Mouse (Mus musculus) megakaryocyte, embryonic 14.5 days (primary cell): ENCODE results near the gene Tollip. TPM values are rescaled to one million over a fixed set of nuclear protein-coding genes. Genes with fewer than 3 reads are reported as not detected.

Experiments
- H3K27me3 ChIP-seq: replicated peaks from 2 replicates; pipeline ENCODE3; 2012; ENCODE audit warnings: inconsistent platforms
- H3K36me3 ChIP-seq: replicated peaks from 2 replicates; pipeline ENCODE3; 2012; ENCODE audit warnings: low read length, inconsistent platforms, mixed read lengths
- H3K4me1 ChIP-seq: 2 replicates; pipeline ENCODE4 v1.6.1; 2012; ENCODE audit warnings: inconsistent platforms
- H3K4me3 ChIP-seq: replicated peaks from 2 replicates; pipeline ENCODE3; 2012; ENCODE audit warnings: moderate library complexity, mild to moderate bottlenecking, inconsistent platforms
- H3K9me3 ChIP-seq: 2 replicates; pipeline ENCODE4 v1.6.1; 2012; ENCODE audit warnings: inconsistent platforms
- FLI1 ChIP-seq: IDR thresholded peaks from 2 replicates; pipeline ENCODE4 v1.6.1; 2012; ENCODE audit warnings: low read length, inconsistent platforms, mixed read lengths
- GATA1 ChIP-seq: IDR thresholded peaks from 3 replicates; pipeline ENCODE4 v1.6.1; 2012; ENCODE audit warnings: mixed read lengths, low read length, inconsistent platforms, borderline replicate concordance
- polyA plus RNA-seq: library from polyadenylated mRNA; stranded (reverse); fragments of >175 nt; gene quantifications from 2 replicates; pipeline ENCODE4 v1.2.3, GENCODE M21; 2012; ENCODE audit warnings: low replicate concordance; ENCODE audit not compliant: insufficient read depth

Gene Tollip
- polyA plus RNA-seq, 1 experiment, result 31.0 TPM

DNA sequence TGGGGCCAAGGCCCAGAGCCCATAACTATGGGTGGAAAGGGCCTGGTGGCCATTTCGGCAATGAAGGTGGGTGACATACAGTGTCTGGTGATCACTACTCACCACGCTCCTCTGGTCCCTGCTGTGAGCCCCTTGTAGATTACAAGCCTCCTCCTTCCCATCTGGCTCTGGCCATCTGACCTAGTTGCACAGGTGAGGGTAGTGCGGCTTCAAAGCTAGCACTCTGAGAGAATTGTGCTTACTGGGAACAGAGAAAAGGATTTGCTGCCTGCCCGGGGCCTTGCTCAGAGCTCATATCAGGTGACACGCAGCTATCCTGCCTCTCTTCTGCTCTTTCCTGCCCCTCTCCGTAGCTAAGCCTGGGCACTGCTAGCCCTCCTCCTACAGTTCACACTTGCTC, 35.3 kb upstream of the Tollip start:
- Histone ChIP-seq H3K36me3 (no peaks in the 10 kb centered on the region), H3K9me3 (peaks cover 20% of the 10 kb centered on the region), H3K4me1 (peaks cover 18% of the 10 kb centered on the region), H3K4me3 (no peak overlapping the region), H3K27me3 (peaks cover 97% of the 10 kb centered on the region)
- no peak for TF ChIP-seq GATA1
- no peak for TF ChIP-seq FLI1

DNA sequence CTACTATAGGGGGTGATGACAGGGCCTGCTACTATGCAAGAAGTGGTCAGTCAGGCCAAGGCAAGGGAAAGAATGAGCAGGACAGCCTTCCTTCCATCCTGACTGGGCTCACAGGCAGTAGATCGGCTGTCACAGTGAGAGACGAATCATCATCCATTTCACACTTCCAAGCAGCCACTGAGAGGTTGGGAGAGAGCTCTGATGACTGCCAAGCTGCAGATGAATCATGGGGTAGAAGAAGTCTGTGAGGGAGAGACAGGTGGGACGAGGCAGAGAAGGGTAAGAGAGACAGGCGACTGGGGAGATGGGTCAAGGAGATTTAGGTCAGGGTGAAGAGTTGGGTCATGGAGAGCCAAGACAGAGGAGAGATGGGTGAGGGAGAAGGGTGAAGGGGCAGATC, 34.6 kb upstream of the Tollip start:
- H3K27me3 ChIP-seq, result peaks cover 99% of the 10 kb centered on the region
- H3K4me1 ChIP-seq, result peaks cover 18% of the 10 kb centered on the region
- no peak for TF ChIP-seq GATA1
- no peak for TF ChIP-seq FLI1
- H3K4me3 ChIP-seq, result no peak overlapping the region
- no peaks in the 10 kb centered on the region for H3K36me3 ChIP-seq
- peaks cover 20% of the 10 kb centered on the region for H3K9me3 ChIP-seq

DNA sequence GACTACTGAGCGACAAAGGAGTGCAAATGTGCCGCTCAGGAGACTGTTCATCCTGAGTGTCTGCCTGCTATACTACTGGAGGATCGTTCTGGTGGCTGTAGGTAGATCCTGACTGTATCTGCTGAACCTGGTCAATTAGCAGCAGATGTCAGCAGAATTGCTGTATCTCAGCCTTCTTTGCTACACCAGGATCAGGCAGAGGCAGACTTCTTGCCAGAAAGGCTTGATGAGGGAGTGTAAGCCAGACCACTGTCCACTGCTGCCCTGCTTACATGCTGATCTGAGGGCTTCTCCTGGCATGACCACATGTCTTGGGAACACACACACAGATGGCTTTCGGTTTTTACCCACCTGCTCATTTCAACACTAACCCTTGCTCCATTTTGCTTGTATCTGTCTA, 33.5 kb upstream of the Tollip start:
- H3K9me3 ChIP-seq, result peaks cover 20% of the 10 kb centered on the region
- no peak for TF ChIP-seq FLI1
- TF ChIP-seq GATA1, result no peak
- peaks cover 99% of the 10 kb centered on the region for H3K27me3 ChIP-seq
- H3K4me3 ChIP-seq, result no peak overlapping the region
- H3K36me3 ChIP-seq, result no peaks in the 10 kb centered on the region
- peaks cover 18% of the 10 kb centered on the region for H3K4me1 ChIP-seq

DNA sequence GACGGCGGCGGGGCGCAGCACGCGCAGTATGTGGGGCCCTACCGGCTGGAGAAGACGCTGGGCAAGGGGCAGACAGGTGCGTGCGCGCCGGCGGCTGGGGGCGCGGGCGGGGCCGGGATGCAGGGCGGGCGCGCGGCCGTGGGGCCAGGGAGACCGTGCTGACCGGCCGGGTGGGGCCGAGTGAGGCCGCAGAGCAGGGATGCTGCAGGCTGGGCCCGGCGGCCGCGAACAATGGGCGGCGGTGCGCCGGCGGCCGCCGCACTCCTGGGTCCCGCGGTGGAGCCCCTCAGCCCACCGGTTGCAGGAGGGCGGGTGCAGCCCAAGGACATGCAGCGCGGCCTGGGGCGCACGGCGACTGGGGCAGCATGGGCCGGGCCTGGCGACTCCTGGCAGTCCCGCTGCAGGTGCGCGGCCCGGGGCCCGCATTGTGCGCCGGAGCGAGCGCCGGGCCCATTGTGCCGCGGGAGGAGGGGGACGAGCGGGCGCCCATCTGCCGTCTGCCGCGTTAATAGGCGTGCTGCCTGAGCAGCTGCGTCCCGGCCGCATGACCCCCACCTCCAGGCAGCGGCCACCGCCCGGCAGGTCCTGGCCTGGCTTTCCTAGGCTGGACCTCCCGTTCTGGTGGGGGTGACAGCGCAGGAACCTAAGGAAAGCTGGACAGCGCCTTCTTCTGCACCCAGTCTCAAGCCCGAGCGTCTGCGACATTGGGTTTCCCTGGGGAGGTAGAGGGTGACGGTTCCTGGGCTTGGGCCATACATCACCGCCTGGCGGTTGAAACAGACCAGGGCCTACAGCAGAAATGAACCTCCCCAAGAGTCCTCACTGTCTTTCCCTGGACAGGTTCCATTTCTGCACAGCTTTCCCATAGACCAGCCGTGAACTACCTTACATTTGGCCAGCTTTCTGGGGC, 32.1 kb upstream of the Tollip start:
- Histone ChIP-seq H3K27me3 (peaks cover 99% of the 10 kb centered on the region), H3K9me3 (peaks cover 20% of the 10 kb centered on the region), H3K4me1 (peaks cover 22% of the 10 kb centered on the region), H3K36me3 (no peaks in the 10 kb centered on the region), H3K4me3 (peak overlapping the region; percentile 84)
- TF ChIP-seq FLI1, result no peak
- no peak for TF ChIP-seq GATA1

DNA sequence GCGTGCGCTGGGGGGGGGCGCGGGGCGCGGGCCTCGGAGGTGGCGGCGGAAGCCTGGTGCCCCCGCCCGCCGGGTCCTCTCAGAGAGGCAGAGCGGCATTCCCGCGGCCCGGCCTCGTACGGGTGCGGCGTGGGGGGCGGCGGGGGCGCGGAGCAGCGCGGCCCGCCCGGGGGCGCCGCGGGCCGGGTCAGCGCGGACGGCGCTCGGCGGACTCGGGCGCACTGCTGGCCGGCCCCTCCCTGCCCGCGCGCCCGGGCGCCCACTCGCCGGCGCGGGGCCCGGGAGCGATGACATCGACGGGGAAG, 31.4 kb upstream of the Tollip start:
- Histone ChIP-seq H3K4me3 (peak overlapping the region; percentile 84), H3K9me3 (peaks cover 20% of the 10 kb centered on the region), H3K4me1 (peaks cover 22% of the 10 kb centered on the region), H3K36me3 (no peaks in the 10 kb centered on the region), H3K27me3 (peaks cover 99% of the 10 kb centered on the region)
- no peak for TF ChIP-seq FLI1
- TF ChIP-seq GATA1, result no peak

DNA sequence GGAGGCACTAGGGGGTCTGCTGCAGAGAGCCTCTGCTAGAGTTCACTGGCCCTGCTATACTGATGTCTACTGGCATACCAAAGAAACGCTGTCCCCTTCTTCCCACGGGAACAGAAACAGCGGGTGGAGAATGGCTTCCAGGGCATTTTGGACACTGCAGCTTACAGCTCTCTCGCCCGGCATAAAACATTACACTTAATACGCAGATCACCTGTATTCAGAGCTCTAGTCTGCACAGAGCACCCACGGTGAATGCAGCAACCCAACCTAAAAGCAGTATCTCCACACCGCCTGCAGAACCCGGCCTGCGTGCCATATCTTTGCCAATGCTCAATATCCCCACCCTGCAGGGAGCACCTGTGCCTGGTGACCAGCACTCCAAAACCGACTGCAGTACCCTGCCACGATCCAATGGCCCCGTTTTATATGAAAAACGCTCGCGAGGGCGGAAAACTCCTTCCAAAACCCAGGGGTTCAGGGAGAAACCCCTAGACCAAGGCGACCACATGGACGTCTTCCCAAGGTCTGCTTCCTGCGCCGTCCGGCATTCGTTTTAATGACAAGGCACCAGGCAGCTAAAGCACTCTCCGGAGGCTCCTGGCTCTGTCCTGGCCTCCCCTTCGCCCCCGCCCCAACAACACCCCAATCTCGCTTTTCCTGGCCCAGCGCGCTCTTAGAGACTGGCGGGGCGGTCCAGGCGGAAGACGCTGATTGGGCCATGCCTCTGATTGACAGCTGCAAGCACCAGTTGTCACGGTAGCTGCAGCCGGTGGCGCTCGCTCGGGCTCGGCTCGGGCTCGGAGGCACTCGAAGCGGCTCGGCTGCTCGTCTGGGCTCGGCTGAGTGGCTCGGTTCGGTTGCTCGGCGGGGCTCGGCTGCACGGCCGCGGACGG, 30.8 kb upstream of the Tollip start, which contains the start of gene Brsk2:
Brsk2 (plus strand) TSS at position 846 of the 893 bp plus-strand sequence.
- peaks cover 20% of the 10 kb centered on the region for H3K9me3 ChIP-seq
- TF ChIP-seq FLI1 (no peak), GATA1 (no peak)
- H3K36me3 ChIP-seq, result no peaks in the 10 kb centered on the region
- H3K4me3 ChIP-seq, result peak within 1 kb of the TSS; percentile 84
- peaks cover 22% of the 10 kb centered on the region for H3K4me1 ChIP-seq
- peaks cover 99% of the 10 kb centered on the region for H3K27me3 ChIP-seq

DNA sequence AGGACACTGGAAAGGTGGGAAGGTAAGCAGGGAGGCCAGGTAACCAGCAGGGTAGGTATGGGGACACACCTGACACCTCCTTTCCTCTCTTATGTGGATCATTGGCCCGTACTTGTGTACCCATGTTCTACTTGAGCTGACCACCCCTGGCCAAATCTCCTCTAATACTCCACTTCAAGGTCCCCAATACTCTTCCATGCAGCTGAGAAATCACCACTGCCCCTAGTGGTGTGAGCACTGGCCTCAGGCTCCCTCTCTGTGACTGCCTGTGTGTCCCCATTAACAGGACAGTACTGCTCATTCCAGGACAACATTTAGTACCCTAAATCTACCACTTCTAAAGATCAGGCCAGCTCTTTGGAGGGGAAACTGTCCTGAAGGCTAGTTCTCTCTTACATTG, 29.7 kb upstream of the Tollip start:
- H3K27me3 ChIP-seq, result peaks cover 99% of the 10 kb centered on the region
- H3K4me3 ChIP-seq, result no peak overlapping the region
- no peaks in the 10 kb centered on the region for H3K36me3 ChIP-seq
- peaks cover 22% of the 10 kb centered on the region for H3K4me1 ChIP-seq
- TF ChIP-seq FLI1 (no peak), GATA1 (no peak)
- peaks cover 17% of the 10 kb centered on the region for H3K9me3 ChIP-seq

DNA sequence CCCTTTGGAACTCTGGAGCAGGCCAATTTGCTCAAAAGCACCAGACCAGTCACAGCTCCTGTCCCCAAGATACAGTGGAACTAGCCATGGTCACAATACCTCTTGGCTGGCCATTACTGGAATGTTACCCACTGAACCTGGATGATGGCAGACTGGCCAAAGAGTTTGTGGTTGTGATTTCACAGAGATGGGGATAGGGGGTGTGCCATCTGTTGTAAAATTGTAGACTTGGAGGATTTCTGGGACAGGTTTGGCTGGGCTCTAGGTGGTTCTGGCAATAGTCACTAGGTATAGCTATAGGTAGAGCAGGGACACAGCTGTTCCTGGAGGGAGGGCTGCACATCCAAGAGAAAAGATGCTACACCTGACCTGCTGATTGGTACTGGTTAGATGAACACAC, 29.2 kb upstream of the Tollip start:
- TF ChIP-seq GATA1 (no peak), FLI1 (no peak)
- peaks cover 99% of the 10 kb centered on the region for H3K27me3 ChIP-seq
- peaks cover 22% of the 10 kb centered on the region for H3K4me1 ChIP-seq
- peaks cover 11% of the 10 kb centered on the region for H3K9me3 ChIP-seq
- no peak overlapping the region for H3K4me3 ChIP-seq
- H3K36me3 ChIP-seq, result no peaks in the 10 kb centered on the region

DNA sequence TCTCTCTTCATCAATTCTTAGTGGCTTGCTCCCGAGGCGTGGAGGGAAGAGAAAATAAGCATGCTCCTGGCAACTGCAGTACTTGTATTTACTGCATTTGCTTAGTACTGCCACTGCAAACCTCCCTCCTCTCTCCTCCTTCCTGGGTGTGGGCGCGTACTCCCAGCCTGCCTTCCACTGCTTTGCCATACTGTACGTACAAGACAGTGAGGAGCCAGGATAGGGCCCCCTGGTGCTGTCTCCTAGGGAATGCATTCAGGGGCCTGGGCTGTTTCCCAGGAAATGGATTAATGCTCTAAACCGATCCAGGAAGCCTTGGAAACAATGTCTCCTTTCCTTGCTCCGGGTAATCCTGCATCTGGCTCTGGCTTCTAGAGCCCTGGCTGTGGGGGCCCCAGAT, 27.6 kb upstream of the Tollip start:
- TF ChIP-seq FLI1 (no peak), GATA1 (no peak)
- no peak overlapping the region for H3K4me3 ChIP-seq
- H3K9me3 ChIP-seq, result no peaks in the 10 kb centered on the region
- H3K27me3 ChIP-seq, result peaks cover 98% of the 10 kb centered on the region
- peaks cover 22% of the 10 kb centered on the region for H3K4me1 ChIP-seq
- no peaks in the 10 kb centered on the region for H3K36me3 ChIP-seq

DNA sequence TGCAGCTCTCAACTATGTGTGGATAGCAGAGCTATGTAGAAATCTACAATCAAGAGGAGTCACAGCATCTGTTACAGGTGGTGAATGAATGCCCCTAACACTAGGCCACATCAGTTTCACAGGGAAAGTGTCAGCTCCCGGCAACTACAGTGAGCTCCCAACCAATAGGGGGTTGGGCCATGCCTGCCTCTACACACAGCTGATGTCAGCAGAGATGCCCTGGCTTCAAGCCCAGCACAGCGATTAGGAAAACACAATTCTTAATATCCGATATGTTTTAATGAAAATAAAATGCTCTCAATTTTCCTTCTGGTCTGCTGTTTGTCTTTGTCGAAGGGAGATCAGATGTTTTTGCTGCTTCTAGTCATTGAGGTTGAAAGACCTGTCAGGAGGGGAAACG, 25.1 kb upstream of the Tollip start:
- Histone ChIP-seq H3K36me3 (no peaks in the 10 kb centered on the region), H3K4me3 (no peak overlapping the region), H3K27me3 (peaks cover 93% of the 10 kb centered on the region), H3K9me3 (no peaks in the 10 kb centered on the region), H3K4me1 (peaks cover 4% of the 10 kb centered on the region; the same call in 1 of the 2 replicates)
- TF ChIP-seq FLI1, result no peak
- TF ChIP-seq GATA1, result no peak
